Mouse (Mus musculus): ENCODE results near the gene Gpr15. TPM values are rescaled to one million over a fixed set of nuclear protein-coding genes. Genes with fewer than 3 reads are reported as not detected.
A peak's percentile ranks its signal among the peaks of the same experiment; 100 is the strongest.

Gene Gpr15
- 0.79 TPM in 1 of 2 replicates, not detected in the other for polyA plus RNA-seq (2011; ENCODE audit: insufficient read depth, insufficient read length, low replicate concordance, missing spikeins)

DNA sequence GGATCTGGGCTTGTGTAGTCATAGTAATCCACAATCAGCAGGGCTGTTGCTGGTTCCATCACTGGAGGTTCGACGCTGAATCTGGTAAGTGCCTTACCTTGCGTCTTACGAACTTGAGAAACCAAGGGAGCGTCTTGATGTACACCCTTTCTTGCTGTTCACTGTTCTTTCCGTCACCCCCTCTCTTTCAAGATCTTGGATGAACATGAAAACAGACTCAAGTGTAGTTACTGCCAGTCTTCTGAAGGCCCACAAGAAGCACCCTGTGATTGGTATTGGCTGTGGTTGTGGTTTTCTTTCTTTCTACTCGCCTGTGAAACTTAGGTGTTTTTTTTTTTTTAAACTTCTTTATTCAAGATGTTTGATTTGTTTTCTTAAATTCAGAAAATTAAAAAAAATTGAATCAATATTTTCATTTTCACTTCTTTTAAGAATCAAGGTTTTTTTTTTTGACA lies at the start of gene Gpr15:
Gpr15 (minus strand) TSS at position 405 of the 455 bp plus-strand sequence.
- no peak within 1 kb of the TSS for H3K4me3 ChIP-seq (replicated peaks; ENCODE audit: control insufficient read depth, low read depth, low read length)

GRCm38 (mm10) chr16:58763076-58763475 lies 44.2 kb upstream of the Gpr15 start, which contains the start of gene Olfr172:
Olfr172 (minus strand) TSS chr16:58763176.
- WGBS: 82% methylated on average over 1 of the region's 1 CpGs
- Histone ChIP-seq H3K4me1 (ENCODE audit: control insufficient read depth, insufficient read depth, low read length) (no peaks in the 10 kb centered on the region), H3K4me3 (replicated peaks; ENCODE audit: control insufficient read depth, low read depth, low read length) (no peak within 1 kb of the TSS), H3K27ac (ENCODE audit: control insufficient read depth, insufficient read depth, low read depth, low read length, poor library complexity) (no peak within 1 kb of the TSS)
- no peak for TF ChIP-seq CTCF (IDR thresholded peaks at IDR 0.05; ENCODE audit: control insufficient read depth, insufficient read depth, low read length)
- no peak for TF ChIP-seq POLR2A (IDR thresholded peaks at IDR 0.05; ENCODE audit: borderline replicate concordance, control insufficient read depth, low read depth, low read length)

More for the DNA sequence above, at the start of gene Gpr15:
- no peak for TF ChIP-seq CTCF (IDR thresholded peaks at IDR 0.05; ENCODE audit: control insufficient read depth, insufficient read depth, low read length)
- no peak for TF ChIP-seq POLR2A (IDR thresholded peaks at IDR 0.05; ENCODE audit: borderline replicate concordance, control insufficient read depth, low read depth, low read length)
- Histone ChIP-seq H3K4me1 (ENCODE audit: control insufficient read depth, insufficient read depth, low read length) (no peaks in the 10 kb centered on the region), H3K27ac (ENCODE audit: control insufficient read depth, insufficient read depth, low read depth, low read length, poor library complexity) (no peak within 1 kb of the TSS)
- 86% methylated on average over 7 of the region's 7 CpGs for WGBS

GRCm38 (mm10) chr16:58756191-58756590 lies 37.3 kb upstream of the Gpr15 start:
- no peaks in the 10 kb centered on the region for H3K4me1 ChIP-seq (ENCODE audit: control insufficient read depth, insufficient read depth, low read length)
- TF ChIP-seq CTCF (IDR thresholded peaks at IDR 0.05; ENCODE audit: control insufficient read depth, insufficient read depth, low read length): no peak
- TF ChIP-seq POLR2A (IDR thresholded peaks at IDR 0.05; ENCODE audit: borderline replicate concordance, control insufficient read depth, low read depth, low read length): no peak
- no peak overlapping the region for H3K27ac ChIP-seq (ENCODE audit: control insufficient read depth, insufficient read depth, low read depth, low read length, poor library complexity)
- H3K4me3 ChIP-seq (replicated peaks; ENCODE audit: control insufficient read depth, low read depth, low read length): no peak overlapping the region

DNA sequence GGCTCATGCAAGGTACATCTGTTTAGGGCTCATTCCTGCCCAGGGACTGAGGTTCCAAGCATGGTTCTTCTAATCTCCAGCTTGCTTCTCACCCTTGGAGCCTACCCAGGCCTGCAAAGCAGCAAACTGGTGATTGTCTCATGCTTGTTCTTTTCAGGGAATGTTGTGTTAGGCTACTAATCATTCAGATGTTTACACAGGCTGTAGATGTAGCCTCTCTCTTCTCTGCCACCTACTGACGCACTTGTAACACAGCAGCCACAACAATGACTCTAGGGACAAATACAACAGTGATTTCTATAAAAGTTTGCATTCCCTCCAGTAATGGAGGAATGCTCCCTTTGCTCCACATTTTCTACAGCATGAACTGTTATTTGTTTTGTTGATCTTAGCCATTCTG lies 32.4 kb upstream of the Gpr15 start:
- TF ChIP-seq CTCF (IDR thresholded peaks at IDR 0.05; ENCODE audit: control insufficient read depth, insufficient read depth, low read length) (no peak), POLR2A (IDR thresholded peaks at IDR 0.05; ENCODE audit: borderline replicate concordance, control insufficient read depth, low read depth, low read length) (no peak)
- Histone ChIP-seq H3K27ac (ENCODE audit: control insufficient read depth, insufficient read depth, low read depth, low read length, poor library complexity) (no peak overlapping the region), H3K4me3 (replicated peaks; ENCODE audit: control insufficient read depth, low read depth, low read length) (no peak overlapping the region), H3K4me1 (ENCODE audit: control insufficient read depth, insufficient read depth, low read length) (no peaks in the 10 kb centered on the region)
- 18% methylated on average over 1 of the region's 1 CpGs for WGBS

DNA sequence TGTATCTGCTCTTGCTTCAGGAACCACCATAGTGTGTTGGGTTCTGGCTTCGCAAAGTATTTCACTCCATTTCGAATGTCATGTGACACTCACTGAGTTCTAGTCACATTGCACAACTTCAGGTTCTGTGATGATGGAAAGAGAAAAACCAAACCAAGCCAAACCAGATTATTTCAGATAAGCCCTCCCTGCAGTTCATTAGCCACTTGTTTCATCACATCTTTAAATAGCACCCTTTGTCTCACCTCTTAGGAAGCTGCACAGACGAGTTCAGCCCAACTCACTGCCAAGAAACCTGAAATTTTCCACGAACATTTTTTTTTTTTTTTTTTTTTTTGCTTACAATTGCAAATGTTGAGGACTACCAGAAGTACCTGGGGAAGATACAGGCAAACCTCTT lies 27.8 kb upstream of the Gpr15 start:
- TF ChIP-seq POLR2A (IDR thresholded peaks at IDR 0.05; ENCODE audit: borderline replicate concordance, control insufficient read depth, low read depth, low read length): no peak
- TF ChIP-seq CTCF (IDR thresholded peaks at IDR 0.05; ENCODE audit: control insufficient read depth, insufficient read depth, low read length): no peak
- H3K4me3 ChIP-seq (replicated peaks; ENCODE audit: control insufficient read depth, low read depth, low read length): no peak overlapping the region
- H3K4me1 ChIP-seq (ENCODE audit: control insufficient read depth, insufficient read depth, low read length): no peaks in the 10 kb centered on the region
- 59% methylated on average over 4 of the region's 4 CpGs for WGBS
- no peak overlapping the region for H3K27ac ChIP-seq (ENCODE audit: control insufficient read depth, insufficient read depth, low read depth, low read length, poor library complexity)

DNA sequence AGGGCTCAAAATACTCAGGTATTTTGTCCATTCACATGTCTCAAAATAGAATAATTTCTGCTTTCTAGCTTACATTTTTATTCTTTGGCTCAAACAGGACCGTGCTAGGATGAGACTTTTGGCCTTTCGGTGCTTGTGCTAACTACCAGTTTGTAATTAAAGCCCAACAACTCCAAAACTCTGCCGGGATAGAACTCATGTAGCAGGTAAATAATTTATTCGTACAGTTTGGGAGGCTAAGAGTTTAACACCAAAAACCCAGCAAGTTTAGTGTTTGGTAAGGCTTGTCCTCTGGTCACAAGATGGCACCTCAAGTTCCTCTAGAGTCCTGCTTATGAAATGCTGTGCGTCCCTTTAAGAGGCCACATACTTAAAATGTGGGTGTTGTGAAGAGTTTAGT lies 21.9 kb upstream of the Gpr15 start:
- 84% methylated on average over 5 of the region's 5 CpGs for WGBS
- TF ChIP-seq CTCF (IDR thresholded peaks at IDR 0.05; ENCODE audit: control insufficient read depth, insufficient read depth, low read length) (no peak), POLR2A (IDR thresholded peaks at IDR 0.05; ENCODE audit: borderline replicate concordance, control insufficient read depth, low read depth, low read length) (no peak)

DNA sequence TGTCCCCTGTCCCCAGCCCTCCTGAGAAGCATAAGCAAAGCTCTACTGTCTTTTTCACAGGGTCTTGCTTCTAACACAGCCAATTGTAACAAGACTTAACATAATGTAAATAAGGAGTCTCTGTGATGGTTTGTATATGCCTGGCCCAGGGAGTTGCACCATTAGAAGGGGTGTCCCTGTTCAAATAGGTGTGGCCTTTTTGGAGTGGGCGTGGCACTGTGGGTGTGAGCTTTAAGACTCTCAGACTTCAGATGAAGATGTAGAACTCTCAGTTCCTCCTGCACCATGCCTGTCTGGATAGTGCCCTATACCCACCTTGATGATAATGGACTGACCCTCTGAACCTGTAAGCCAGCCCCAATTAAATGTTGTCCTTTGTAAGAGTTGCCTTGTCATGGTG lies 19.9 kb upstream of the Gpr15 start:
- Histone ChIP-seq H3K4me3 (replicated peaks; ENCODE audit: control insufficient read depth, low read depth, low read length) (no peak overlapping the region), H3K27ac (ENCODE audit: control insufficient read depth, insufficient read depth, low read depth, low read length, poor library complexity) (no peak overlapping the region), H3K4me1 (ENCODE audit: control insufficient read depth, insufficient read depth, low read length) (no peaks in the 10 kb centered on the region)
- TF ChIP-seq CTCF (IDR thresholded peaks at IDR 0.05; ENCODE audit: control insufficient read depth, insufficient read depth, low read length) (no peak), POLR2A (IDR thresholded peaks at IDR 0.05; ENCODE audit: borderline replicate concordance, control insufficient read depth, low read depth, low read length) (no peak)
- WGBS: 88% methylated on average over 1 of the region's 1 CpGs

More for the DNA sequence above, 21.9 kb upstream of the Gpr15 start:
- Histone ChIP-seq H3K27ac (ENCODE audit: control insufficient read depth, insufficient read depth, low read depth, low read length, poor library complexity) (no peak overlapping the region), H3K4me3 (replicated peaks; ENCODE audit: control insufficient read depth, low read depth, low read length) (no peak overlapping the region), H3K4me1 (ENCODE audit: control insufficient read depth, insufficient read depth, low read length) (no peaks in the 10 kb centered on the region)

DNA sequence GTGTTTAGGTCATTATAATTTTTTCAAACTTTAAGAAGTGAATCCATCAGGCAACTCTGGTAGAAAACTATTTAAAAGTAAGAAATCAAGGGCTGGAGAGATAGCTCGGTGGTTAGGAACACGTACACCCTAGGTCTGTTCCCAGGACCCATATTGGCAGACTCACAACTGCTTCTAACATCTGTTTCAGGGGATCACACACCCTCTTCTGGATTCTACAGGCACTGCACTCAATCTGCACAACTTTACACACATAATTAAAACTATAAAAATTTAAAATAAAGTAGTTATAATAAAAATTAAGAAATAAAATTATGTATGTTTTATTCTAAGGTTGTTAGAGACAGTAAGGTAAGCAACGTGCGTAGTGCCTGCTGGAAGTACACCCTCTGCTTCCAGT lies 19.3 kb upstream of the Gpr15 start:
- no peaks in the 10 kb centered on the region for H3K4me1 ChIP-seq (ENCODE audit: control insufficient read depth, insufficient read depth, low read length)
- WGBS: 81% methylated on average over 4 of the region's 4 CpGs
- TF ChIP-seq POLR2A (IDR thresholded peaks at IDR 0.05; ENCODE audit: borderline replicate concordance, control insufficient read depth, low read depth, low read length) (no peak), CTCF (IDR thresholded peaks at IDR 0.05; ENCODE audit: control insufficient read depth, insufficient read depth, low read length) (no peak)
- H3K27ac ChIP-seq (ENCODE audit: control insufficient read depth, insufficient read depth, low read depth, low read length, poor library complexity): no peak overlapping the region
- no peak overlapping the region for H3K4me3 ChIP-seq (replicated peaks; ENCODE audit: control insufficient read depth, low read depth, low read length)

- peak overlapping the region; percentile 47; the same call in 1 of the 2 replicates for H3K27ac ChIP-seq (ENCODE audit: control insufficient read depth, insufficient read depth, low read depth, low read length, poor library complexity)
- H3K4me3 ChIP-seq (replicated peaks; ENCODE audit: control insufficient read depth, low read depth, low read length): peak overlapping the region; percentile 68
- no peak for TF ChIP-seq POLR2A (IDR thresholded peaks at IDR 0.05; ENCODE audit: borderline replicate concordance, control insufficient read depth, low read depth, low read length)
- WGBS: under 1% methylated on average over 27 of the region's 31 CpGs
- H3K4me1 ChIP-seq (ENCODE audit: control insufficient read depth, insufficient read depth, low read length): no peaks in the 10 kb centered on the region
Observed at GRCm38 (mm10) chr16:58728176-58728671, 9.4 kb upstream of the Gpr15 start.
